Mouse (Mus musculus): ENCODE data around the gene Olfr912. TPM values are rescaled to one million over a fixed set of nuclear protein-coding genes. Genes with fewer than 3 reads are reported as not detected.

Gene Olfr912
- not detected in 2 replicates for polyA plus RNA-seq (2015; fragmentation: Nextera tagmentation; extraction: Ambion mirVana)

GRCm38 (mm10) chr9:38579878-38580277 is at the start of gene Olfr912:
TSS of gene Olfr912 (plus strand) at chr9:38580178.

GRCm38 (mm10) chr9:38537549-38537948 is 42.4 kb upstream of the Olfr912 start, which contains the start of gene Olfr910:
TSS of gene Olfr910 (plus strand) at chr9:38537849.

GRCm38 (mm10) chr9:38592459-38592858 is 12.5 kb downstream of the Olfr912 start, which contains the start of gene Olfr913:
TSS of gene Olfr913 (plus strand) at chr9:38592759.

GRCm38 (mm10) chr9:38604802-38605201 is 24.8 kb downstream of the Olfr912 start, which contains the start of gene Olfr914:
TSS of gene Olfr914 (plus strand) at chr9:38605102.

Other genes starting within 250 kb of the Olfr912 start
- not detected in 2 replicates for gene Olfr898, start 231.8 kb upstream of the Olfr912 start, polyA plus RNA-seq (2015; fragmentation: Nextera tagmentation; extraction: Ambion mirVana)
- not detected in 2 replicates for gene Olfr250, start 213.3 kb upstream of the Olfr912 start, polyA plus RNA-seq (2015; fragmentation: Nextera tagmentation; extraction: Ambion mirVana)
- not detected in 2 replicates for gene Olfr251, start 203.1 kb upstream of the Olfr912 start, polyA plus RNA-seq (2015; fragmentation: Nextera tagmentation; extraction: Ambion mirVana)
- not detected in 2 replicates for gene Olfr147, start 178.5 kb upstream of the Olfr912 start, polyA plus RNA-seq (2015; fragmentation: Nextera tagmentation; extraction: Ambion mirVana)
- gene Olfr901, start 150.7 kb upstream of the Olfr912 start, polyA plus RNA-seq (2015; fragmentation: Nextera tagmentation; extraction: Ambion mirVana), result not detected in 2 replicates
- not detected in 2 replicates for gene Olfr902, start 132.5 kb upstream of the Olfr912 start, polyA plus RNA-seq (2015; fragmentation: Nextera tagmentation; extraction: Ambion mirVana)
- gene Olfr904, start 117.0 kb upstream of the Olfr912 start, polyA plus RNA-seq (2015; fragmentation: Nextera tagmentation; extraction: Ambion mirVana), result not detected in 2 replicates
- gene Olfr905, start 109.1 kb upstream of the Olfr912 start, polyA plus RNA-seq (2015; fragmentation: Nextera tagmentation; extraction: Ambion mirVana), result not detected in 2 replicates
- gene Olfr906, start 93.1 kb upstream of the Olfr912 start, polyA plus RNA-seq (2015; fragmentation: Nextera tagmentation; extraction: Ambion mirVana), result not detected in 2 replicates
- not detected in 2 replicates for gene Olfr907, start 84.4 kb upstream of the Olfr912 start, polyA plus RNA-seq (2015; fragmentation: Nextera tagmentation; extraction: Ambion mirVana)
- not detected in 2 replicates for gene Olfr911-ps1, start 58.6 kb upstream of the Olfr912 start, polyA plus RNA-seq (2015; fragmentation: Nextera tagmentation; extraction: Ambion mirVana)
- gene Olfr910, start 42.3 kb upstream of the Olfr912 start, polyA plus RNA-seq (2015; fragmentation: Nextera tagmentation; extraction: Ambion mirVana), result not detected in 2 replicates
- gene Olfr913, start 12.6 kb downstream of the Olfr912 start, polyA plus RNA-seq (2015; fragmentation: Nextera tagmentation; extraction: Ambion mirVana), result not detected in 2 replicates
- gene Olfr914, start 24.9 kb downstream of the Olfr912 start, polyA plus RNA-seq (2015; fragmentation: Nextera tagmentation; extraction: Ambion mirVana), result not detected in 2 replicates
- gene Olfr916, start 79.7 kb downstream of the Olfr912 start, polyA plus RNA-seq (2015; fragmentation: Nextera tagmentation; extraction: Ambion mirVana), result not detected in 2 replicates
- gene Olfr917, start 85.7 kb downstream of the Olfr912 start, polyA plus RNA-seq (2015; fragmentation: Nextera tagmentation; extraction: Ambion mirVana), result not detected in 2 replicates
- not detected in 2 replicates for gene Olfr918, start 94.4 kb downstream of the Olfr912 start, polyA plus RNA-seq (2015; fragmentation: Nextera tagmentation; extraction: Ambion mirVana)
- gene Olfr919, start 123.5 kb downstream of the Olfr912 start, polyA plus RNA-seq (2015; fragmentation: Nextera tagmentation; extraction: Ambion mirVana), result not detected in 2 replicates
- gene Vwa5a, start 138.1 kb downstream of the Olfr912 start, polyA plus RNA-seq (2015; fragmentation: Nextera tagmentation; extraction: Ambion mirVana), result 24.7 and 26.0 TPM in 2 replicates
- 0.14 and 0.17 TPM in 2 replicates for gene Olfr920, start 172.1 kb downstream of the Olfr912 start, polyA plus RNA-seq (2015; fragmentation: Nextera tagmentation; extraction: Ambion mirVana)
- not detected in 2 replicates for gene Olfr921, start 192.9 kb downstream of the Olfr912 start, polyA plus RNA-seq (2015; fragmentation: Nextera tagmentation; extraction: Ambion mirVana)
- not detected in 2 replicates for gene Olfr922, start 234.4 kb downstream of the Olfr912 start, polyA plus RNA-seq (2015; fragmentation: Nextera tagmentation; extraction: Ambion mirVana)
- not detected in 2 replicates for gene Olfr923, start 246.4 kb downstream of the Olfr912 start, polyA plus RNA-seq (2015; fragmentation: Nextera tagmentation; extraction: Ambion mirVana)

All from skeletal muscle tissue, postnatal 0 days (tissue).